ENCODE assay signal across 22 mouse cellular contexts in genomic region chr13:64258516-64258821, GRCm38 (mm10). TPM values are rescaled to one million over a fixed set of nuclear protein-coding genes. Genes with fewer than 3 reads are reported as not detected.
DNase-seq lines count a peak whose midpoint lies in the region; ATAC-seq and TF ChIP-seq lines count a peak whose summit lies in the region.
"Had no signal": no experiment of that assay in that cellular context is flagged by ENCODE, and none has a peak within 500 bp of the region (broad histone marks: within the 10 kb centered on the region; RNA-seq: fewer than 3 reads in every experiment).

No protein-coding gene starts in this region.

- H3K4me3 ChIP-seq in forebrain, embryonic 10.5 days, result no peak overlapping the region
- H3K4me3 ChIP-seq in forebrain, postnatal 0 days (ENCODE audit: low read depth, low read length), result no peak overlapping the region
- H3K4me3 ChIP-seq in ES-Bruce4 (ENCODE audit: low read depth, low read length), result no peak overlapping the region
- H3K4me3 ChIP-seq in limb, embryonic 11.5 days (ENCODE audit: low read depth, low read length), result no peak overlapping the region
- H3K4me3 ChIP-seq: gastrocnemius, adult 2 months; heart, embryonic 12.5 days; limb, embryonic 13.5 days; liver, embryonic 13.5 days; lung, embryonic 15.5 days; neural tube, embryonic 12.5 days had no signal

- H3K4me1 ChIP-seq in forebrain, embryonic 10.5 days, result peaks cover 24% of the 10 kb centered on the region
- H3K4me1 ChIP-seq in forebrain, postnatal 0 days (ENCODE audit: insufficient read depth), result no peaks in the 10 kb centered on the region
- H3K4me1 ChIP-seq in ES-Bruce4 (ENCODE audit: control insufficient read depth, insufficient read depth, low read length), result no peaks in the 10 kb centered on the region
- peaks cover 9% of the 10 kb centered on the region; the same call in 1 of the 2 replicates for H3K4me1 ChIP-seq in limb, embryonic 11.5 days (ENCODE audit: control insufficient read depth, insufficient read depth, low read length)
- H3K4me1 ChIP-seq: lung, embryonic 15.5 days had no signal

- no peak for DNase-seq in forebrain, embryonic 10.5 days (ENCODE audit: extremely low spot score, low spot score)
- DNase-seq in forebrain, postnatal 0 days, result no peak
- peak; percentile 88 for DNase-seq in cerebellum, adult 9-11 months
- no peak for DNase-seq in limb, embryonic 11.5 days (ENCODE audit: low spot score)
- no peak for DNase-seq in embryo, embryonic 10 days (ENCODE audit: low spot score)
- DNase-seq in frontal cortex, postnatal 14 days (ENCODE audit: low spot score in 2 of 2), result no peak
- DNase-seq: gastrocnemius, adult 2 months; heart, postnatal 14 days; kidney, adult 8-10 months; kidney, postnatal 14 days; liver, embryonic 13.5 days; lung, postnatal 4 days; thymus, adult 18-20 months; thymus, postnatal 4 days had no signal

- H3K9ac ChIP-seq in forebrain, postnatal 0 days, result no peak overlapping the region
- H3K9ac ChIP-seq in ES-Bruce4 (ENCODE audit: low read depth, poor library complexity, severe bottlenecking), result no peak overlapping the region
- H3K9ac ChIP-seq in limb, embryonic 11.5 days (ENCODE audit: low read length), result no peak overlapping the region
- H3K9ac ChIP-seq: heart, embryonic 12.5 days; limb, embryonic 13.5 days; liver, embryonic 13.5 days; lung, embryonic 15.5 days; neural tube, embryonic 12.5 days had no signal

- H3K36me3 ChIP-seq in forebrain, embryonic 10.5 days (replicated peaks), result no peaks in the 10 kb centered on the region
- no peaks in the 10 kb centered on the region for H3K36me3 ChIP-seq in forebrain, postnatal 0 days (ENCODE audit: insufficient read depth)
- H3K36me3 ChIP-seq in ES-Bruce4 (ENCODE audit: control insufficient read depth, insufficient read depth, low read length, poor library complexity, severe bottlenecking), result no peaks in the 10 kb centered on the region
- no peaks in the 10 kb centered on the region for H3K36me3 ChIP-seq in limb, embryonic 11.5 days (ENCODE audit: control insufficient read depth, insufficient read depth, low read length)
- H3K36me3 ChIP-seq: limb, embryonic 13.5 days; liver, embryonic 13.5 days; lung, embryonic 15.5 days; neural tube, embryonic 12.5 days had no signal

- ATAC-seq in forebrain, postnatal 0 days, result no peak
- no peak for ATAC-seq in limb, embryonic 11.5 days (ENCODE audit: insufficient number of reproducible peaks, low FRiP score, low TSS enrichment, low read depth)
- ATAC-seq: forebrain, embryonic 16.5 days; inflammation-experienced regulatory T-cells, adult 6 months had no signal

- TF ChIP-seq CTCF in forebrain, postnatal 0 days (IDR thresholded peaks at IDR 0.05; ENCODE audit: low read depth), result no peak
- TF ChIP-seq CTCF in ES-Bruce4 (IDR thresholded peaks at IDR 0.05; ENCODE audit: low read depth, low read length), result no peak

- 0 out of 2 replicates have a peak overlapping the region, but pooled peaks have one; percentile 56 for H3K27ac ChIP-seq in forebrain, embryonic 10.5 days
- H3K27ac ChIP-seq in forebrain, postnatal 0 days (ENCODE audit: low read depth, low read length), result no peak overlapping the region
- H3K27ac ChIP-seq in ES-Bruce4 (ENCODE audit: insufficient read depth, low read length), result 0 out of 2 replicates have a peak overlapping the region, but pooled peaks have one; percentile 1
- peak overlapping the region; percentile 47; the same call in 1 of the 2 replicates for H3K27ac ChIP-seq in limb, embryonic 11.5 days (replicated peaks; ENCODE audit: low read depth, low read length)
- H3K27ac ChIP-seq: gastrocnemius, adult 2 months; limb, embryonic 13.5 days; liver, embryonic 13.5 days; lung, embryonic 15.5 days; neural tube, embryonic 12.5 days had no signal

- no peak overlapping the region for H3K4me2 ChIP-seq in forebrain, postnatal 0 days (ENCODE audit: low read depth)
- H3K4me2 ChIP-seq in limb, embryonic 11.5 days (ENCODE audit: low read depth, severe bottlenecking), result no peak overlapping the region
- H3K4me2 ChIP-seq: heart, embryonic 12.5 days; limb, embryonic 13.5 days; liver, embryonic 13.5 days; lung, embryonic 15.5 days; neural tube, embryonic 12.5 days had no signal

- WGBS in forebrain, embryonic 10.5 days, result 55% methylated on average over 4 of the region's 4 CpGs
- WGBS in forebrain, postnatal 0 days, result 46% methylated on average over 4 of the region's 4 CpGs
- 49% methylated on average over 4 of the region's 4 CpGs for WGBS in limb, embryonic 11.5 days

- no peak for TF ChIP-seq EP300 in ES-Bruce4 (IDR thresholded peaks at IDR 0.05; ENCODE audit: insufficient read depth, low read depth, low read length)

- no peaks in the 10 kb centered on the region for H3K9me3 ChIP-seq in forebrain, embryonic 10.5 days
- no peaks in the 10 kb centered on the region for H3K9me3 ChIP-seq in forebrain, postnatal 0 days (ENCODE audit: low read length)
- no peaks in the 10 kb centered on the region for H3K9me3 ChIP-seq in ES-Bruce4 (replicated peaks; ENCODE audit: control insufficient read depth, insufficient read depth, low read length, poor library complexity, severe bottlenecking)
- no peaks in the 10 kb centered on the region for H3K9me3 ChIP-seq in limb, embryonic 11.5 days (ENCODE audit: control insufficient read depth, low read length)
- H3K9me3 ChIP-seq: heart, embryonic 12.5 days; limb, embryonic 13.5 days; liver, embryonic 13.5 days; lung, embryonic 15.5 days; neural tube, embryonic 12.5 days had no signal

- TF ChIP-seq POLR2A in ES-Bruce4 (IDR thresholded peaks at IDR 0.05; ENCODE audit: insufficient read depth, low read length), result no peak

- H3K27me3 ChIP-seq in forebrain, embryonic 10.5 days (ENCODE audit: poor library complexity, severe bottlenecking), result no peaks in the 10 kb centered on the region
- no peaks in the 10 kb centered on the region for H3K27me3 ChIP-seq in forebrain, postnatal 0 days (ENCODE audit: insufficient read depth, low read length)
- no peaks in the 10 kb centered on the region; the same call in 1 of the 2 replicates for H3K27me3 ChIP-seq in ES-Bruce4 (ENCODE audit: control insufficient read depth, insufficient read depth, low read length, poor library complexity, severe bottlenecking)
- H3K27me3 ChIP-seq in limb, embryonic 11.5 days (ENCODE audit: control insufficient read depth, insufficient read depth, low read length), result no peaks in the 10 kb centered on the region
- H3K27me3 ChIP-seq: CH12.LX; heart, embryonic 12.5 days; limb, embryonic 13.5 days; liver, embryonic 13.5 days; lung, embryonic 15.5 days; neural tube, embryonic 12.5 days had no signal

RNA-seq across cellular contexts. Expression of gene Cdc14b, which starts 16.6 kb away (rescaled TPM):
- polyA plus RNA-seq in forebrain, embryonic 10.5 days (2016; fragmentation: Nextera tagmentation; extraction: Ambion mirVana), result 18.8 TPM in 2 replicates
- total RNA-seq in forebrain, postnatal 0 days (2014; rRNA removed), result 1.7 and 3.0 TPM in 2 replicates
- 0.42 and 0.75 TPM in 2 replicates for polyA plus RNA-seq in forebrain, postnatal 0 days (2015; fragmentation: Nextera tagmentation; extraction: Ambion mirVana)
- 27.3 and 30.4 TPM in 2 replicates for polyA plus RNA-seq in ES-Bruce4 (2011; ENCODE audit: insufficient read depth, insufficient read length, low read depth, missing spikeins)
- 39.9 and 41.0 TPM in 2 replicates for polyA plus RNA-seq in limb, embryonic 11.5 days (2014; fragmentation: Nextera tagmentation; extraction: Ambion mirVana)

RNA-seq across cellular contexts. Expression of gene Aaed1, which starts 54.0 kb away (rescaled TPM):
- 26.3 and 27.2 TPM in 2 replicates for polyA plus RNA-seq in forebrain, embryonic 10.5 days (2016; fragmentation: Nextera tagmentation; extraction: Ambion mirVana)
- total RNA-seq in forebrain, postnatal 0 days (2014; rRNA removed), result 9.8 and 13.5 TPM in 2 replicates
- 7.2 and 9.1 TPM in 2 replicates for polyA plus RNA-seq in forebrain, postnatal 0 days (2015; fragmentation: Nextera tagmentation; extraction: Ambion mirVana)
- polyA plus RNA-seq in ES-Bruce4 (2011; ENCODE audit: insufficient read depth, insufficient read length, low read depth, missing spikeins), result 15.2 and 15.5 TPM in 2 replicates
- polyA plus RNA-seq in limb, embryonic 11.5 days (2014; fragmentation: Nextera tagmentation; extraction: Ambion mirVana), result 33.1 and 34.0 TPM in 2 replicates

Comparison
In these comparisons a context has a peak if more than half of its experiments do, and no peak if none do; other contexts are left out.
1. RNA of gene Cdc14b, which starts 16.6 kb away (polyA plus RNA-seq): 39.9 to 41.0 TPM in limb, embryonic 11.5 days, 27.3 to 30.4 TPM in ES-Bruce4 and 18.8 TPM in forebrain, embryonic 10.5 days; 0.42 to 0.75 TPM in forebrain, postnatal 0 days; every median in the first group is over 10 times any median in the second.